Mouse (Mus musculus) CH12.LX (cell line): ENCODE measurements at regions not wholly inside any gene's neighbourhood (a gene's known extent, or its start where the extent isn't known, plus 50 kb on each side); places are given as distances from the start of the nearest gene placed in this dataset.

ENCODE experiments used
- IRF4 ChIP-seq: IDR thresholded peaks from 2 replicates; pipeline ENCODE4 v1.6.1; 2014; ENCODE audit warnings: low read depth, mild to moderate bottlenecking, inconsistent platforms, low read length, improper control_type of control experiment
- POLR2A ChIP-seq: IDR thresholded peaks from 2 replicates; pipeline ENCODE4 v1.6.1; 2011; ENCODE audit warnings: low read depth, mild to moderate bottlenecking, improper control_type of control experiment, low read length

GRCm38 (mm10) chr19:14165775-14166174 lies 252.4 kb downstream of the Olfr1505 start:
- no peak for TF ChIP-seq POLR2A
- TF ChIP-seq IRF4: no peak
